Mouse (Mus musculus): ENCODE data around the gene Dcun1d2. TPM values are rescaled to one million over a fixed set of nuclear protein-coding genes. Genes with fewer than 3 reads are reported as not detected.

The Dcun1d2 gene
- total and polyA plus RNA-seq, 3 experiments: 13.2 to 14.9 (median 14.7) TPM

GRCm38 (mm10) chr8:13299571-13299970 lies 11.6 kb upstream of the Dcun1d2 start:
- Histone ChIP-seq H3K9me3 (replicated peaks; ENCODE audit: low read length) (peaks cover 7% of the 10 kb centered on the region), H3K79me2 (replicated peaks; ENCODE audit: control insufficient read depth, extremely low read depth, insufficient read depth, poor library complexity, severe bottlenecking) (no peaks in the 10 kb centered on the region), H3K4me2 (ENCODE audit: insufficient read depth, low read depth, poor library complexity, severe bottlenecking) (no peak overlapping the region), H3K27me3 (replicated peaks) (no peaks in the 10 kb centered on the region), H3K4me3 (replicated peaks in 1 of 3; ENCODE audit: low read depth in 2 of 3, low read length in 2 of 3, poor library complexity in 1 of 3) (no peak overlapping the region), H3K36me3 (replicated peaks in 1 of 2; ENCODE audit: control insufficient read depth in 1 of 2, insufficient read depth in 1 of 2, low read length in 1 of 2) (peaks cover 50 to 66% of the 10 kb centered on the region in 2 experiments), H3K9ac (ENCODE audit: insufficient read depth, low read depth) (no peak overlapping the region), H3K27ac (ENCODE audit: insufficient read depth, low read depth) (no peak overlapping the region), H3K4me1 (ENCODE audit: control insufficient read depth in 1 of 2, insufficient read depth in 2 of 2) (no peaks in the 10 kb centered on the region)
- in situ Hi-C loops (cut with MboI; ENCODE audit: low pct_ligation_motif_present, low pct_unique_long_range_greater_than_20kb, low sequenced_read_pairs): no loop called here
- dilution Hi-C loops (cut with MboI; ENCODE audit: extremely low pct_ligation_motif_present, extremely low pct_unique_long_range_greater_than_20kb, low sequenced_read_pairs): no loop called here
- no peak for TF ChIP-seq ELF1 (IDR thresholded peaks at IDR 0.05; ENCODE audit: low read depth, low read length)
- no peak for TF ChIP-seq IRF4 (IDR thresholded peaks at IDR 0.05; ENCODE audit: low read depth, low read length)
- TF ChIP-seq TCF12 (IDR thresholded peaks at IDR 0.05; ENCODE audit: low read depth, low read length): no peak
- TF ChIP-seq JUND (conservative IDR thresholded peaks at IDR 0.05; ENCODE audit: low read depth, low read length): no peak
- TF ChIP-seq HCFC1 (IDR thresholded peaks at IDR 0.05; ENCODE audit: low read depth, low read length): no peak
- TF ChIP-seq CTCF (conservative IDR thresholded peaks at IDR 0.05 in 1 of 2, IDR thresholded peaks at IDR 0.05 in 1 of 2; ENCODE audit: low read depth in 2 of 2, low read length in 2 of 2): no peak
- no peak for TF ChIP-seq ETS1 (conservative IDR thresholded peaks at IDR 0.05; ENCODE audit: low read depth, low read length)
- no peak for TF ChIP-seq JUN (IDR thresholded peaks at IDR 0.05; ENCODE audit: insufficient read depth, low read depth, low read length)
- no peak for TF ChIP-seq USF2 (conservative IDR thresholded peaks at IDR 0.05; ENCODE audit: low read depth, low read length)
- TF ChIP-seq MAZ (IDR thresholded peaks at IDR 0.05; ENCODE audit: low read depth, low read length): no peak
- no peak for TF ChIP-seq RCOR1 (conservative IDR thresholded peaks at IDR 0.05; ENCODE audit: low read depth, low read length)
- no peak for TF ChIP-seq TBP (conservative IDR thresholded peaks at IDR 0.05; ENCODE audit: low read depth, low read length)
- DNase-seq (ENCODE audit: extremely low read depth): no peak

GRCm38 (mm10) chr8:13293677-13294470 lies 5.9 kb upstream of the Dcun1d2 start:
- Histone ChIP-seq H3K27me3 (replicated peaks) (peaks cover 2% of the 10 kb centered on the region), H3K4me3 (replicated peaks in 1 of 3; ENCODE audit: low read depth in 2 of 3, low read length in 2 of 3, poor library complexity in 1 of 3) (no peak overlapping the region), H3K4me1 (ENCODE audit: control insufficient read depth in 1 of 2, insufficient read depth in 2 of 2) (peaks cover 16 to 24% of the 10 kb centered on the region in 2 experiments), H3K27ac (ENCODE audit: insufficient read depth, low read depth) (peak overlapping the region; percentile 76; the same call in 1 of the 2 replicates), H3K9me3 (replicated peaks; ENCODE audit: low read length) (no peaks in the 10 kb centered on the region), H3K79me2 (replicated peaks; ENCODE audit: control insufficient read depth, extremely low read depth, insufficient read depth, poor library complexity, severe bottlenecking) (no peaks in the 10 kb centered on the region), H3K9ac (ENCODE audit: insufficient read depth, low read depth) (no peak overlapping the region), H3K36me3 (replicated peaks in 1 of 2; ENCODE audit: control insufficient read depth in 1 of 2, insufficient read depth in 1 of 2, low read length in 1 of 2) (peaks cover 34 to 52% of the 10 kb centered on the region in 2 experiments), H3K4me2 (ENCODE audit: insufficient read depth, low read depth, poor library complexity, severe bottlenecking) (no peak overlapping the region)
- TF ChIP-seq JUN (IDR thresholded peaks at IDR 0.05; ENCODE audit: insufficient read depth, low read depth, low read length): peak; percentile 85
- no peak for TF ChIP-seq POLR2AphosphoS2 (IDR thresholded peaks at IDR 0.05; ENCODE audit: low read depth, low read length)
- TF ChIP-seq POLR2A (IDR thresholded peaks at IDR 0.05; ENCODE audit: low read depth, low read length): no peak
- TF ChIP-seq MXI1 (IDR thresholded peaks at IDR 0.05; ENCODE audit: low read depth, low read length): no peak
- peak; percentile 92 for TF ChIP-seq MEF2A (IDR thresholded peaks at IDR 0.05; ENCODE audit: borderline replicate concordance, low read depth, low read length)
- TF ChIP-seq CHD2 (IDR thresholded peaks at IDR 0.05; ENCODE audit: low read length): peak; percentile 71
- no peak for TF ChIP-seq GABPA (IDR thresholded peaks at IDR 0.05; ENCODE audit: insufficient replicate concordance, low read depth, low read length)
- no peak for TF ChIP-seq TBP (conservative IDR thresholded peaks at IDR 0.05; ENCODE audit: low read depth, low read length)
- peak; percentile 53; the same call in 1 of the 2 replicates for TF ChIP-seq MYC (IDR thresholded peaks at IDR 0.05; ENCODE audit: low read depth, low read length)
- TF ChIP-seq ZKSCAN1 (IDR thresholded peaks at IDR 0.05; ENCODE audit: borderline replicate concordance, low read depth, low read length): no peak
- peak; percentile 61 for TF ChIP-seq BHLHE40 (IDR thresholded peaks at IDR 0.05; ENCODE audit: low read depth, low read length)
- TF ChIP-seq EP300 (IDR thresholded peaks at IDR 0.05; ENCODE audit: low read length): peak; percentile 94
- TF ChIP-seq MAZ (IDR thresholded peaks at IDR 0.05; ENCODE audit: low read depth, low read length): peak; percentile 62; the same call in 1 of the 2 replicates
- no peak for TF ChIP-seq NELFE (IDR thresholded peaks at IDR 0.05; ENCODE audit: low read depth, low read length)
- TF ChIP-seq JUND (conservative IDR thresholded peaks at IDR 0.05; ENCODE audit: low read depth, low read length): peak; percentile 86
- TF ChIP-seq MAFK (IDR thresholded peaks at IDR 0.05; ENCODE audit: insufficient replicate concordance, low read length): peak; percentile 68; the same call in 1 of the 2 replicates
- TF ChIP-seq ELF1 (IDR thresholded peaks at IDR 0.05; ENCODE audit: low read depth, low read length): peak; percentile 61
- 0 out of 2 replicates have a peak, but pooled peaks have one; percentile 35 for TF ChIP-seq TCF12 (IDR thresholded peaks at IDR 0.05; ENCODE audit: low read depth, low read length)
- TF ChIP-seq IRF4 (IDR thresholded peaks at IDR 0.05; ENCODE audit: low read depth, low read length): peak; percentile 90
- TF ChIP-seq SIN3A (IDR thresholded peaks at IDR 0.05; ENCODE audit: low read length): peak; percentile 69
- TF ChIP-seq ETS1 (conservative IDR thresholded peaks at IDR 0.05; ENCODE audit: low read depth, low read length): peak; percentile 81
- in situ Hi-C loops (cut with MboI; ENCODE audit: low pct_ligation_motif_present, low pct_unique_long_range_greater_than_20kb, low sequenced_read_pairs) (no loop called here), dilution Hi-C loops (cut with MboI; ENCODE audit: extremely low pct_ligation_motif_present, extremely low pct_unique_long_range_greater_than_20kb, low sequenced_read_pairs) (no loop called here)
- peak; percentile 87 for DNase-seq (ENCODE audit: extremely low read depth)
